Mouse (Mus musculus) liver, embryonic 11.5 days (tissue): Measurements from ENCODE around the gene Pbx1. TPM values are rescaled to one million over a fixed set of nuclear protein-coding genes. Genes with fewer than 3 reads are reported as not detected.

ENCODE experiments used
- ATAC-seq: fragments of 200-750 bp; cut with Nextera tagmentation; replicated peaks from 2 replicates; pipeline ENCODE4 v1.8.0; 2017; ENCODE audit warnings: moderate number of reproducible peaks, mild to moderate bottlenecking, moderate TSS enrichment, moderate library complexity; ENCODE audit not compliant: low FRiP score
- DNase-seq: peaks from one replicate; pipeline ENCODE4 v3.0.0-alpha.2; 2017; ENCODE audit warnings: low spot score
- H3K27ac ChIP-seq: fragments of 300-500 bp; sonication (generic); 2 replicates; pipeline ENCODE4 v1.5.1; 2014; ENCODE audit warnings: mild to moderate bottlenecking, low read depth, low read length, control low read depth
- H3K27me3 ChIP-seq: fragments of 300-500 bp; sonication (generic); replicated peaks from 2 replicates; pipeline ENCODE4 v1.6.1; 2014; ENCODE audit warnings: low read length, mixed read lengths; ENCODE audit not compliant: control insufficient read depth, insufficient read depth
- H3K36me3 ChIP-seq: fragments of 300-500 bp; sonication (generic); 2 replicates; pipeline ENCODE4 v1.6.1; 2014; ENCODE audit warnings: mild to moderate bottlenecking, low read length, moderate library complexity, mixed read lengths; ENCODE audit not compliant: control insufficient read depth, insufficient read depth
- H3K4me1 ChIP-seq: fragments of 300-500 bp; sonication (generic); replicated peaks from 2 replicates; pipeline ENCODE4 v1.6.1; 2014; ENCODE audit warnings: low read length, mixed read lengths; ENCODE audit not compliant: control insufficient read depth, insufficient read depth
- H3K4me2 ChIP-seq: fragments of 300-500 bp; sonication (generic); 2 replicates; pipeline ENCODE4 v1.6.1; 2014; ENCODE audit warnings: mild to moderate bottlenecking, control low read depth, moderate library complexity
- H3K4me3 ChIP-seq: fragments of 300-500 bp; sonication (generic); 2 replicates; pipeline ENCODE4 v1.5.1; 2014; ENCODE audit warnings: low read depth, low read length, control low read depth
- H3K9ac ChIP-seq: fragments of 300-500 bp; sonication (generic); 2 replicates; pipeline ENCODE4 v1.6.1; 2014; ENCODE audit warnings: low read depth, low read length, control low read depth
- H3K9me3 ChIP-seq: fragments of 300-500 bp; sonication (generic); 2 replicates; pipeline ENCODE4 v1.6.1; 2016; ENCODE audit warnings: low read length, inconsistent platforms, mixed read lengths; ENCODE audit not compliant: control insufficient read depth
- WGBS: fragments of 180-500 bp; shearing (Covaris S2); extraction: QIAGEN DNeasy Blood & Tissue Kit; methylation state at CpG from one replicate; pipeline ENCODE4 v1.1.7; 2014; 5-methylcytosine and 5-hydroxymethylcytosine counted together
- polyA plus RNA-seq: library from polyadenylated mRNA; unstranded; fragments of >200 nt; fragmentation: Nextera tagmentation; extraction: Ambion mirVana; gene quantifications from 2 replicates; pipeline ENCODE4 v1.2.1, GENCODE M21; 2014

Pbx1 gene
- polyA plus RNA-seq, 1 experiment from 2014 or later: 17.0 TPM

DNA sequence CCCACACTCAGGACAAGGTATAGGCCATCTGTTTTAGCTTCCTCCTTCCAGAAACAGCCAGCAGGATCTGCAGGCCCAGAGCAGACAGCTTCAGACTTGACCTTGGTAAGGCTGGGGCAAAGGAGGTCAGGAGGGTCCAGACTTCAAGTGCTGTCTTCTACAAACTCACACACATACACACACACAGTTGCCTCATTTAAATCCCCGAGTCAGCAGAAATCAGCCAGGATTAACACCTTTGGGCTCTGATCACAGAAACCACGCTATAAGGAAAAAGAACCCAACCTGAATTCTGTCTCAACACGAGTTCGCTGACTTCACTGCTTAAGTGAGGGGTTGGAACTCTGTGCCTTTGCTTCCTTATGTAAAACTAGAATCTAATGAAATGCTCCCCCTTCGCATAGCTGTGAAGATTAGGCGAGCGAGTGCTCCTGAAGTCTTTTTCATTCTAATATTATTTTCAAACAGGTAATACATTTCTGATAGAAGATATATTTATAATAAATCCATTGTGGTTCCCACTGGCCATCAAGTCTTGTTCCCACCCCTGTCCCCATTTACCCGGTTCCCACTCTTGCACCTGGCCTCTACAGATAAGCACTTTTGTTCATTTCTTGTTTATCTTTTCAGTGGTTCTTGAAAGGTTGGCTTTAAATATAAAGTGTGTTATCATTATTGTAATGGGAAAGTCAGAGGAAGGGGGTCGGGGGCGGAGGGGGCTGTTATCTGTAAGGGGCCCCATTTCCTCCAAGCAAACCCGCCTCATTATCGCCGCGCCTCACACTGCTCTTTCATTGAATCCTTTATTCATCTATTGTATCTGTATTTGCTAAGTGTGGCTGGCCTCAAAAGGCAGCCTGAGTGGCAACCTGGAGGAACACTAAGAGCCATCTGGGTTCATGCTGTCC lies 124.5 kb downstream of the Pbx1 start:
- Histone ChIP-seq H3K36me3 (0 out of 2 replicates have a peak, but pooled peaks cover 2% of the 10 kb centered on the region), H3K9me3 (no peaks in the 10 kb centered on the region), H3K27me3 (no peaks in the 10 kb centered on the region), H3K4me1 (peaks cover 34% of the 10 kb centered on the region), H3K4me3 (no peak overlapping the region), H3K27ac (0 out of 2 replicates have a peak overlapping the region, but pooled peaks have one; percentile 1), H3K4me2 (peak overlapping the region; percentile 47; the same call in 1 of the 2 replicates), H3K9ac (no peak overlapping the region)
- ATAC-seq: peak; percentile 82
- DNase-seq: peak; percentile 58
- WGBS: 37% methylated on average over 14 of the region's 14 CpGs

DNA sequence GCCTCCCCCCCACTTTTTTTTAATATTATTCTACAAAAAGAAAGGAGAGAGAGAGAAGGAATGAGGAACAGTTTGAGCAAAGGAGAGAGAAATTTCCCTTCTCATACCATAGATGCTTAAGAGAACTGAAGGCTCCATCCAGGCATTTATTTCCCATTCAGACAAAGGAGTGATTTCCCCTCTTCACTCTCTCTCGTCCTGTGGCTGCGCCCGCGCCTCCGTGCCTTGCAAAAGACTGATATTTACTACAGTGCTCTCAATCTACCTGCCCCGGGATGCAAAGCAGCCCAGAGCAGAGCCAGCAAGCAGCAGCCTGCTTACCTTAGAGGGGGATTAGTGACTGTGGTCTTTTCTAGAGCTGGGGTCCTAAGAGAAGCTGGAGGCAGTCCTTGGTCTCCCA lies 131.6 kb downstream of the Pbx1 start:
- H3K36me3 ChIP-seq: no peaks in the 10 kb centered on the region
- H3K4me2 ChIP-seq: no peak overlapping the region
- H3K9me3 ChIP-seq: no peaks in the 10 kb centered on the region
- 79% methylated on average over 6 of the region's 6 CpGs for WGBS
- H3K4me3 ChIP-seq: no peak overlapping the region
- no peaks in the 10 kb centered on the region for H3K4me1 ChIP-seq
- DNase-seq: no peak
- no peak overlapping the region for H3K9ac ChIP-seq
- no peak for ATAC-seq
- no peaks in the 10 kb centered on the region for H3K27me3 ChIP-seq
- no peak overlapping the region for H3K27ac ChIP-seq

DNA sequence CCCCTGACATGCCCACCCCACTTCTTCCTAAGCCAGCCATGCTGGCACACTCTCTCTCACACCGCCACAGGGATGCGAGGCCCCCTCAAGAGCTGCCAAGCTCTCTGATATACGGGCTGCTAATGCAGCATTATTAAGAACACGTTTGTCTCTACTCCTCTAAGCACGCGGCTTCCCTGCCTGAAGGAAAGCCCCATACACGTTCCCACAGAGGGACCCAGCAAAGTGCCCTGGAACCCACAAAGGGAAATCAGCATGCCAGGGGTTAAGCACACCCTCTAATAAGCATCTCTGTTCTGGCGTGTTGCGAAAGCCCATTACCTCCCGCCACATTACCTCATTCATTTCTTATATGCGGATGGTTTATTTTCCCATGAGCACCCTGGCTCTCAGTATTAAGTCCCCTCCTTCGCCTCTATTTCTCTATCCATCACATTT lies 132.1 kb downstream of the Pbx1 start:
- Histone ChIP-seq H3K27me3 (no peaks in the 10 kb centered on the region), H3K4me2 (no peak overlapping the region), H3K27ac (no peak overlapping the region), H3K9me3 (no peaks in the 10 kb centered on the region), H3K4me1 (no peaks in the 10 kb centered on the region), H3K9ac (no peak overlapping the region), H3K36me3 (no peaks in the 10 kb centered on the region), H3K4me3 (no peak overlapping the region)
- DNase-seq: no peak
- no peak for ATAC-seq
- WGBS: 78% methylated on average over 12 of the region's 12 CpGs

DNA sequence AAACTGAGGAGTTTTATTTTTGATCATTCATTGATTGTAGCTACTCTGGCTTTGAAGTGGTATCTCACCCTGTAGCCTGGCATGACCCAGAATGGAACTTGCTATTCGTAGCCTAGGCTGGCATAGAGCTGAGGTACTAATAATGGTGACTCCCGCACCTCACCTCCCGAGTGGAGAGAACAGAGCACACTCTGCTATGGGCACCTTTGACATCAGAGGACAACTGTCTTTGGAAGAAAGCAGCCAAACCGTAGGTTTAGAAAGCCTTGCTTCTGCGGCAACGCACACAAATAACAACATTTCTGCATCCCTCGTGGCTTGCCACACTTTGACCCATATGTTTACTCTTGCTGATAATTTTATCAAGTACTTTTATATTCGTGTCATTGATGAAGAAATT lies 132.9 kb downstream of the Pbx1 start:
- Histone ChIP-seq H3K4me1 (no peaks in the 10 kb centered on the region), H3K27ac (no peak overlapping the region)
- ATAC-seq: no peak

DNA sequence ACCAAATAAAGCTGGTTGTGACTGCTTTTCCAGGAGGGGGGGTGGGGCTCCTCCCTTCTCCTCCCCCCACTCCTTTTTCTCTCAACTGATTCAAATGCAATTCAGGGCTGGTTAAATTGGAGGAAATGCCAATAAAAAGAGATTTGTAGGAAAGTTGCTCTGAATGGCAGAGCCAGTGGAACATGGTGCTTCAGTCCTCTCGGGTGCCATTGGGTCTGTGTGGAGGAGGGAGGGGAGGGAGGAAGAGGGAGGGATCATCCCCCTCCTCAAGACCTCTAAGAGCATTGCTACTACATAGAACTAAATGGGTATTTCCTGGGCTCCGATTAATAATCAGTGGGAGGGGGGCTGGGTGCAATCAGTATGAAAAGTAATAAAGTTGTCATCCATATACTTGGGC lies 135.8 kb downstream of the Pbx1 start:
- H3K36me3 ChIP-seq: peaks cover 2% of the 10 kb centered on the region; the same call in 1 of the 2 replicates
- H3K4me1 ChIP-seq: peaks cover under 1% of the 10 kb centered on the region
- H3K4me2 ChIP-seq: no peak overlapping the region
- 75% methylated on average over 2 of the region's 2 CpGs for WGBS
- H3K9ac ChIP-seq: no peak overlapping the region
- DNase-seq: no peak
- no peak for ATAC-seq
- H3K9me3 ChIP-seq: no peaks in the 10 kb centered on the region
- H3K4me3 ChIP-seq: no peak overlapping the region
- no peaks in the 10 kb centered on the region for H3K27me3 ChIP-seq
- no peak overlapping the region for H3K27ac ChIP-seq

More for the DNA sequence above, 132.9 kb downstream of the Pbx1 start:
- 85% methylated on average over 8 of the region's 8 CpGs for WGBS
- DNase-seq: no peak
- H3K36me3 ChIP-seq: no peaks in the 10 kb centered on the region
- H3K4me2 ChIP-seq: no peak overlapping the region
- no peak overlapping the region for H3K4me3 ChIP-seq
- no peak overlapping the region for H3K9ac ChIP-seq
- H3K9me3 ChIP-seq: no peaks in the 10 kb centered on the region
- H3K27me3 ChIP-seq: no peaks in the 10 kb centered on the region

DNA sequence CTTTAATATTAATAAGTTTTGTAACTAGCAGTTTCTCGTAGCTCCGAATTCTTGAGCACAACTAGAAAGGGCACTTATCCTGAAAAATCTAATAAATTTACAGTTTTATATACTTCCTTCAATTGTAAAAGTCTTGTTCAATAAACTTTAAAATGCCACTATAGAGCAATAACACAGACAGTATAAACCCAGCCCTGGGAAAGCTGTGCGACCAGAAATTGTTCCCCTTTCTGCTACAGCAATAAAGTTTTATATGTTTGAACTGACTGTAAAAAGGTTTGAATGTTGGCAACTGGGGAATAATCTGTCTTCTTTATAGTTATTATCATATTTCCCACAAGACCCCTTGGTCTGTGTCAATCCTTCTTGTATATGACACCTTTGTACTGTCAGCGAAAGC lies 136.3 kb downstream of the Pbx1 start:
- H3K9ac ChIP-seq: no peak overlapping the region
- H3K4me1 ChIP-seq: peaks cover 5% of the 10 kb centered on the region
- ATAC-seq (no peak), DNase-seq (no peak)
- no peaks in the 10 kb centered on the region for H3K27me3 ChIP-seq
- no peak overlapping the region for H3K4me2 ChIP-seq
- H3K36me3 ChIP-seq: peaks cover 2% of the 10 kb centered on the region; the same call in 1 of the 2 replicates
- H3K4me3 ChIP-seq: no peak overlapping the region
- H3K9me3 ChIP-seq: no peaks in the 10 kb centered on the region
- H3K27ac ChIP-seq: no peak overlapping the region
- 89% methylated on average over 4 of the region's 4 CpGs for WGBS

DNA sequence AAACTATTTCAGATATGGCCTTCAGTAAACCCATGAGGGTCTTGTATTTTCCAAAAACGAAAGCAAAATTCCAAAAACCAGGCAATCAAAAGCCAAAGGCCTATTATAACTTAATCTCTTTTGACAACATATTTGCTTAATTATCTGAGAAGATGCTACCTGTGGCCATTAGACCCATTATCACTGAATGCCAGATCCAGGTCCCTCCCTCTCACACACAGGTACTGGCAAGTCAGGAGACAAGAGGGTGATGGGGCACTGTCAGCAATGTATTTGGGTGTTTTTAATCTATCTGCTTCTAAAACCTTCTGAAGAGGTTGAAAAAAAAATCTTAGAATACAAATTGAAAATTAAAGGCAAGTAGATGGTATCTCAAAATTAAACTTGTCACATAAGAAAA lies 138.4 kb downstream of the Pbx1 start:
- no peak overlapping the region for H3K27ac ChIP-seq
- no peak overlapping the region for H3K4me2 ChIP-seq
- no peak for ATAC-seq
- peaks cover 2% of the 10 kb centered on the region; the same call in 1 of the 2 replicates for H3K36me3 ChIP-seq
- no peak for DNase-seq
- H3K4me1 ChIP-seq: peaks cover 16% of the 10 kb centered on the region
- no peaks in the 10 kb centered on the region for H3K27me3 ChIP-seq
- no peak overlapping the region for H3K9ac ChIP-seq
- H3K4me3 ChIP-seq: no peak overlapping the region
- no peaks in the 10 kb centered on the region for H3K9me3 ChIP-seq
- WGBS: 86% methylated on average over 1 of the region's 1 CpGs

DNA sequence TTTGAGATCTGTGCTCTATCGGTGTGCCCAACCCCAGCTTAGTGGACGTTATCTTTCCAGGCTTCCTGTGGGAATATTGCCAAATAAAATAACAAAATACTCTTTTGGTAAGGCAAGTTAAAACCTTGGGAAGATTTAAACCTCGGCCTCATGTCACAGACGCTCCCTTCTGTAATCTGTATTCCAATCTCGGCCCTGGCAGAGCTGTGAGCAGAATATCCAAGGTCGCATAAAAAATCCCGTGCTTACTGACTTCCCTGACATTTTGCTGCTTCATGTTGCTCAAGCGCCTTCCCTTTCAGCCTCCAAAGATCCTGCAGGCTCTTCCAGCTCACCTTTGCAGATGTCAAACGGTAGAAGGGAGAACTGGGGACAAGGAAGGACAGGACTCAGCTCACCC lies 140.0 kb downstream of the Pbx1 start:
- Histone ChIP-seq H3K9ac (no peak overlapping the region), H3K4me1 (peaks cover 32% of the 10 kb centered on the region), H3K36me3 (peaks cover 2% of the 10 kb centered on the region; the same call in 1 of the 2 replicates), H3K4me3 (no peak overlapping the region), H3K27ac (no peak overlapping the region), H3K4me2 (no peak overlapping the region), H3K9me3 (no peaks in the 10 kb centered on the region), H3K27me3 (no peaks in the 10 kb centered on the region)
- 80% methylated on average over 9 of the region's 9 CpGs for WGBS
- ATAC-seq (no peak), DNase-seq (no peak)

DNA sequence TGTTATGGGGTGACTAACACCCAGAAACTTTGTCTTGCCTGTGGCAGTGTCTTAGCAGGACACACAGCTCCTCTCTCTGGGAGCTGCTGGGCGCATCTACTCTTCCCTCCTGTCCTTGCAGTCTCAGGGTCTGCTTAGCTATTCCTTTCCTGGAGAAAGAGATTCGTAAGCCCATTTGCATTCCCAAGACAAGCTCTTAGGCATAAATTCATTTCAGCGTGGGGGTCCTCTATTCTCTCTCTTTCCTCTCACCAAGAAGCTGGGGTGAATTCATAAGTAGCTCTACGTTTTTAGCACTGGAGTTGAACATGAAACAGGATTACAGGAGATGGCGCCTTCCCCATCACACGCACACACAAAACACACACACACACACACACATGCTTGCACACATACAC lies 140.4 kb downstream of the Pbx1 start:
- DNase-seq (no peak), ATAC-seq (no peak)
- Histone ChIP-seq H3K9ac (no peak overlapping the region), H3K4me3 (no peak overlapping the region), H3K4me1 (peaks cover 32% of the 10 kb centered on the region), H3K27me3 (no peaks in the 10 kb centered on the region), H3K9me3 (no peaks in the 10 kb centered on the region), H3K4me2 (no peak overlapping the region), H3K36me3 (peaks cover 2% of the 10 kb centered on the region; the same call in 1 of the 2 replicates), H3K27ac (no peak overlapping the region)
- 91% methylated on average over 6 of the region's 6 CpGs for WGBS
